Mouse (Mus musculus) left cerebral cortex, postnatal 4 days (tissue): ENCODE results near the gene Adamts2. TPM values are rescaled to one million over a fixed set of nuclear protein-coding genes. Genes with fewer than 3 reads are reported as not detected.

Source experiments
- DNase-seq: peaks from one replicate; pipeline ENCODE4 v3.0.0-alpha.2; 2022
- intact Hi-C: fragments of 180-260 bp; cut with DNase I; formaldehyde crosslinking; loops from one replicate; pipeline ENCODE4 v1.15.1; 2025
- total RNA-seq, 2 experiments: library from RNA; stranded (reverse); gene quantifications; 2 replicates each; pipeline ENCODE4 v1.2.3; 2021

Gene Adamts2
- total RNA-seq = 10 to 100 TPM in 1 of 2 experiments, 1 to 10 TPM in 1; 9.6 to 10.2 TPM

DNA sequence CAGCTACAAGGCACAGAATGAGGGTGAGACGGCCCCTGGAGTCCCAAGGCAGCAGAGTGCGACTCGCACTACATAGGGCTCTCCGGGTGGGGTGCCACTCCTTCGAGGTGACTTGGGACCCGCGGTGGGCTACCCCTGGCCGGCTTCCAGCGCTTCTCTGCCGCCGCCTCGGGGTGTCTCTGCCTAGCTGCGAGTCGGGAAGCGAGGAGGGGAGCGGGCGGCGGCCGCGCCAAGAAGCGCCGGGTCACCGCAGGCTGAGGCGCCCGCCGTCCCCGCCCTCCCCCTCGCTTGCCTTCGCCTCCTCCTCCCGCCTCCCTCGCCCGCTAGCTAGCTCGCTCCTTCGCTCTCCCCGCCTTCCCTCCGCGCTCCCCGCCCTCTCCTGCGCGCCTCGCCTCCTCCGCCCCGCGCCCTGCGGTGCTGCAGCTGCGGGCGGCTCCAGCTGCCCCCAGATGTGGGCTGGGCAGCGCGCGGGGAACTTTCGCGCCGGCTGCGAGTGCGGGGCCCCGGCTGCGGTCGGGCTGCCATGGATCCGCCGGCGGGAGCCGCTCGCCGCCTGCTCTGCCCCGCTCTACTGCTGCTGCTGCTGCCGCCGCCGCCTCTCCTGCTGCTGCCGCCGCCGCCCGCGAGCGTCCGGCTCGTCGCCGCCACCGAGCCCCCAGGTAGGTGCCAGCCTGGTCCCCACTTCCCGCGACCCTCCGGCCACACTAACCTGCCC, at the start of gene Adamts2:
Adamts2 (plus strand) TSS at position 444 of the 715 bp plus-strand sequence.
- intact Hi-C loops = loop anchor here (5.0 kb wide), 2 partner anchors 159 to 166 kb away; no protein-coding TSS in a partner anchor
- DNase-seq = peak; percentile 58

DNA sequence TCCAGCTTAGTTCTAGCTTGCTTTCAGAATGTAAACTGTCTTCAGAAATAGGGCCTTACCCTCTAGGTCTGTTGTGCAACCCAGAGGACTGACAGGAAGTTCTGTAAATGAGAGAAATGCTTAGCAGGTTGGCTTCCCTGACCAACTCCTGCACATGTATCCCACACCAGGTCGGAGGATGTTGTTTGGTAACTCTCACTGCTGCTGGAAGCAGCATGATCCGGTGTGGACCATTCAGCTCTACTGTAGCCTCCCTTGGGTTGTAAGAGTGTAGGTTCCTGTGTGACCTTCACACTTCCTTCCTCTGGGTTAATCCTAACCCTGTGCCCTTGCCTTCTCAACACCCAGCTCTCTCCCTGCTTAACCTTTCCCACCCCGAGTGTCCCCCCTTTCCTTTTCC, 44.8 kb upstream of the Adamts2 start:
- DNase-seq = no peak
- intact Hi-C loops = no loop called here

DNA sequence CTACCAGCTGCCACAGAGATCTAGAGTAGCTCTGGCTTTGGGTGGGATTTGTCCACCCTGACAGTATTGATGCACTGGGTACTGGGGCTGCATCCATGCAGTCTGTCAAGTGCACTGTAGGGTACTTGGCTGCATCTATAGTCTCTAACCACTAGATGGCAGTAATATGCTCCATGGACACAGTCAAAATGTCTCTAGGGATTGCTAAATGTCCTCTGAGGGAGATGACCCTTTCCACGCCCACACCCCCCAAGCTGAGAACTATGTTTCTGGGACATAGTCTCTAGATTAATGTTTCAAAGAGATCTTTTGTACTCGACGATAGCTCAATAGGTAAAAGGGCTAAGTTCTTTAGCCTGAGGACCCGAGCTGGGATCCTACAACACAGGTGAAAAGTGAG, 42.8 kb upstream of the Adamts2 start:
- intact Hi-C loops = no loop called here
- DNase-seq = no peak

DNA sequence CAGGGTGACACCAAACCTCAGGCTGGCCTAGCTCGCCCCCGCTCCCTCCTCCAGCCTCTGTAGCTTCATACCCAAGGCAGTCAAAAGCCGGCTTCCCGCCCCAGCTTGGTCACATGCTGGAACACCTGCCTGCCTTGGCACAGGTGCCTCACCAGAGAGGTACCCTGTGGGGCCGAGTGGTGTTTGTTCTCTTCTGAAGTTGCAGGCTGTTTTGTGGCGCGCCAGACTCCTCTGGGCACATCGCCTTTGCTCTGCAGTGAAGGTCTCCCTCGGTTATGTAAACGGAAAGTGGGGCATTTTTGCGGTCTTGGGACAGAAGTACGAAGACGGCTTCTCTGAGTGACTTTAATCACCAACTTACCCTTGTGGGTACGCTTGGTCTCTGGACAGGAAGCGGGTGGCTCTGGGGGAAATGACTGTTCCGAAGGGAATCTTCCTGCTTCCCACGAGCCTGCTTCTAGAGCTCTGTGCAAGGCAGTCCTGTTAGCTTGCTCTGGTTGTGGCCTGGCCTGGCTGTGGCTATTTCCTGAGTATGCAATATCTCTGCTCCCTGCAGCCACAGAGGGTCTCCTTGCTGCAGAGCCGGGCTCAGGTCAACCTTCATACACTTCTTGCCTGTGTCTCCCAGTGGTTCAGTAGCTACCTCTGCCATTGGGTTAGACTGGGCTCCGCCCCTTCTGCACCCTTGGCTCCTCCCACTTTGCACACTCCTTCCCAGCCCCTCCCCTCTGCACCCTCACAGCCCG, 36.2 kb upstream of the Adamts2 start:
- intact Hi-C loops = no loop called here
- no peak for DNase-seq

DNA sequence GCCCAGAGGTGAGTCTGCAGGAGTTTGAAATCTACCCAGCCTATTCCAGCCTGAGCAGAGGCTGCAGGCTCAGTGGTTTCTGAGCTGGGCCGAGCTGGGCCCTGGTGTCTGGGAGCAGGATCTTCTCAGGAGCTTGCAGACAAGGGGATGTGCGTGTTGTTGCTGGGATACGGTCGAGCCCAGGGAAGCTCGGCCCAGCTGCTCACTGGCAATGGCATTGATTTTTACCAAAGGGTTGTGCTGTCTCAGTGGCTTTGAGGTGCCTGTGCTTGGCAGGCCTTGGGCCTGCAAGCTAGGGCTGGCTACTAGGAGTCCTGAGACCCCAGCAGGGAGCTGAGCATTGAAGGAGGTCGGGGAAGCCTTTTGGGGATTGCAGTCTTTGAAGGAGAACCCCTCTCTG, 30.4 kb upstream of the Adamts2 start:
- peak; percentile 54 for DNase-seq
- intact Hi-C loops = no loop called here

DNA sequence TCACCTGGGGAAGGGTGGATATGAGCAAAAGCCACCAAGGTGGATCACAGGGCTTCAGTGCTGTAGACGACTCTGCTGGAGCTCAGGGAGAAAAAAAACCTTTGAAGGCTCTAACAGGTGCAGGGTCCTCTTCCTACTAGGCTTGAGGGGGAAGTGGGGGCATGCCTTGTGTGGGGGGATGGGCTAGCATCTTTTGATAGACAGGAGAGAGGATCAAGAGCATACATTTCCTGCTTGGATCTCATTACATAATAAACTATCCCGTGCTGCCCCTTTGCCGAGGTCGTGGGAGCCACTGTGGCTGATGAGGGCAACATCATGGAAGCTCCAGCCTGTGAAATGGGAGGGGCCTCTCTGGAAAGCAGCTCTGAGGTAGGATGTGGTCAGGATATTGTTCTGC, 25.4 kb upstream of the Adamts2 start:
- intact Hi-C loops = no loop called here
- DNase-seq = no peak

DNA sequence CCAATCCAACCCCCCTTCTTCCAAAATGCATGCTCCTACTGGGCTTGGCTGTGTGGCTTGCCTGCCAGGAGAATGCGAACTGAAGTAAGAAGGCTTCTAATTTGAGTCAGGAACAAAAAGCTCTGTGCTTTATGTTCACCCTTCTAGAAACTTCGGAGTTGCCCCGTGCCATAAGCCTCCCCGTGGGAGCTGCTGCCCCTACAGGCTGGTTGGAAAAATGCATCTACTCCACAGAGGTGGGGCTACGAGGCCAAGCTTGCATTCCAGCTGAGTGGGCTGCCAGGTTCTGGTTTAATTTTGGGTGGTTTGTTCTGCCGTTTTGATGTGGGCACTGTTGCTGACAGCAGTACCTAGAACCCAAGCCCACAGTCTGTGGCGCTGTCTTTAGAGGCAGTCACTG, 14.9 kb upstream of the Adamts2 start:
- intact Hi-C loops = no loop called here
- DNase-seq = peak; percentile 56

DNA sequence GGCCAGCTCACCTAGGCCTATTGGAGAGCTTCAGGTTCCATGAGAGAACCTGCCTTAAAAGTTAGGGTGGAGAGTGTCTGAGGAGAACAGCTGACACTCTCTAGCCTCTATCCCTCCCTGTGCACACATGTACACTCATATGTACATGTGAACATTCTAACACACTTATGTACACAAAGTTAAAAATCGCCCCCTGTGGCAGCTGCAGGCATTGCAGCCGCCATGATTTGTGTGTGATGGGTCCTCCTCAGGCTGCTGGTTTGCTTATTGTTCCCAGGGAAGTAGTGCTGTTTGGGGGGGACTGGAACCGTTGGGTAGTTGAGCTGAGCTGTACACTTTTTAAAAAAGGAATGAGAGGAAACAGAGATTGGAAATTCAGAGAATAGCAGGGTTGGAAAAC, 14.1 kb upstream of the Adamts2 start:
- peak; percentile 69 for DNase-seq
- intact Hi-C loops = no loop called here

DNA sequence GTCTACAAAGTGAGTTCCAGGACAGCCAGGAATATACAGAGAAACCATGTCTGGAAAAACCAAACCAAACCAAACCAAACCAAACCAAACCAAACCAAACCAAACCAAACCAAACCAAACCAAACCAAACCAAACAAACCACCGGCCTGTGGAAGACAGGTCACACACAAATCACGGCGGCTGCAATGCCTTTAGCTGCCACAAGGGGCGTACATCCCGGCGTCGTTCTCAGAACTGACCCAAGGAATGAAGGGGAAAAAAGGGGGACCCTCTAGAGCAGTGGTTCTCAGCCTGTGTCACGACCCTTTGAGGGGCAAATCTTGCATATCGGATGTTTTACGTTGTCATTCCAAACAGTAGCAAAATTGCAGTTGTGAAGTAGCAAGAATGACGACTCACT, 12.8 kb upstream of the Adamts2 start:
- intact Hi-C loops = no loop called here
- peak; percentile 53 for DNase-seq

DNA sequence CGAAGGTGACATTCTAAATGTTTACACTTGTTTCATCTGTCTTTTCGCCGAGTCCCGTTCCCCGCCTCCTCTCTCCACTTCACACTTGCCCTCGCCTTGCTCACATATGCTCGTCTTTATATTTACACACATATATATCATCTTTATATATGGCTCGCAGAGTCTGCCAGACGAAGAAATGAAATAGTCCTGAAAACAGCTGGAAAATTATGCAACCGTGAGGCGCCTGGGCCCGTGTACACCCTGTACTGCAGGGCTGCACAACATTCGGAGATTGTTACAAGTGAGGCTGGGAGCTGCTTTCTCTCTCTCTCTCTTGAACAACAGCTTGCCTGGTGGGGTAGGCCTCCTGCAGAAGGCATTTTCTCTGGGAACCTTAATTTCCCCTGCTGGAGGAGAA, 10.8 kb upstream of the Adamts2 start:
- DNase-seq = no peak
- intact Hi-C loops = no loop called here

DNA sequence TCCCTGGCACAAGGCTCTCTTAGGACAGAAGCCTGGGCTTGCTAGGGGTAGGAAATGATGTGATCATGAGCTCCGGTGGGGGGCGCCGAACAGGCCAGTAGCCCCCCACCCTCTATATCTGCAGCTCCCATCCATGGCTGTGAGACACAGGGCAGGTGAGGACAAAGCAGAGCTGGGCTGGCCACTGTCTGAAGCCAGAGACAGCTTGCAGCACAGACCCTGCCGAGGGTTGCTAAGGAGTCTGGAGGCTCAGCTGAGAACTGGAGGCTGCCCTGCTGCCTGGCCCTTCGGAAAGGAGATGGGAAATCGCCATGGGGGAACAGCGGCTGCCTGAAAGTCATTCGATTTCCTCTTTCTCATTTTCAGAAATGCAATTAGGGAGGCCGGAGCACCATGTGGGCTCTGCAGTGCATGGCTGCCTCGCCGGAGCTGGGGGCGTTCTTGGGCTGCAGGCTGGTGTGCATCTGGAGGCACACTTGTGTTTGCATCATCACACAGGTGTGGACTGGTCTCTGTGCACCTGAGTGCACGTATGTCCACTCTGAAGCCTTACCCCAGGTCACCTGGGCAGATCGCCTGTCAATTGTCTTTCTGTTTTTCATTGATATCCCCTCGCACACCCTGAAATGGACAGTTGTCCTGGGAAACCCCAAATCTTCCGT, 8.9 kb upstream of the Adamts2 start:
- no peak for DNase-seq
- intact Hi-C loops = no loop called here

DNA sequence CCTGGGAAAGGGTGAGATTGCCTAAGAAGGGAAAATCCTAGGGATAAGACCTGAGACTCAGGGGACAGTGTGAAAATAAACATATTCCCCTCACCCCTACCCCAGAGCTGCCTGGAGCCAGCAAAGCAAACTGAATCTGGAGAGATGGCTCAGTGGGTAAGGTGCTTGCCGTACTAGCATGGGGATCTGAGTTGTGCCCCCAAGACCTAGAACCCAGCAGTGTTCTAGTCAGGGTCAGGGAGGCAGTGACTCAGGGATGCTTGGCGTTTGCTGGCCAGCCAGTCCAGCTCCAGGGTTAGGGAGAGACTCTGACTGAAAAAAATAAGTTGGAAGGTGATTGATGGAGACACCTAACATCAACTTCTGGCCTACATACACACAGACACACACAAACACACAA, 5.3 kb upstream of the Adamts2 start:
- intact Hi-C loops = no loop called here
- DNase-seq = no peak

DNA sequence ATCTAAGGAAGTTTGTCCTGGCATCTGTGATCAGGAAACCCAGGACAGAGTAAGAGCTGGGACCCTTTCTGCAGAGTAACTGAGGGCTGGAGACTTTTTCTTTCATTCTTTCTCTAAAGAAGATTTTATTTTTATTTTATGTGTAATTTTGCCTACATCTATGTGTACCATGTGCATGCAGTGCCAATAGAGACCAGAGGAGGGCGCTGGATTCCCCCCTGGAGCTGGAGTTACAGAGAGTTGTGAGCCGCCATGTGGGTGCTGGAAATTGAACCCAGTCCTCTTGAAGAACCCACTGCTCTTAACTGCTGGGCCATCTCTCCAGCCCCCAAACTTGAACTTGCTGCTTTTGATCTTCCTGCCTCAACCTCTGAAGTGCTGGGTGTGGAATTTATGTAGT, 2.7 kb upstream of the Adamts2 start:
- intact Hi-C loops = no loop called here
- DNase-seq = no peak

DNA sequence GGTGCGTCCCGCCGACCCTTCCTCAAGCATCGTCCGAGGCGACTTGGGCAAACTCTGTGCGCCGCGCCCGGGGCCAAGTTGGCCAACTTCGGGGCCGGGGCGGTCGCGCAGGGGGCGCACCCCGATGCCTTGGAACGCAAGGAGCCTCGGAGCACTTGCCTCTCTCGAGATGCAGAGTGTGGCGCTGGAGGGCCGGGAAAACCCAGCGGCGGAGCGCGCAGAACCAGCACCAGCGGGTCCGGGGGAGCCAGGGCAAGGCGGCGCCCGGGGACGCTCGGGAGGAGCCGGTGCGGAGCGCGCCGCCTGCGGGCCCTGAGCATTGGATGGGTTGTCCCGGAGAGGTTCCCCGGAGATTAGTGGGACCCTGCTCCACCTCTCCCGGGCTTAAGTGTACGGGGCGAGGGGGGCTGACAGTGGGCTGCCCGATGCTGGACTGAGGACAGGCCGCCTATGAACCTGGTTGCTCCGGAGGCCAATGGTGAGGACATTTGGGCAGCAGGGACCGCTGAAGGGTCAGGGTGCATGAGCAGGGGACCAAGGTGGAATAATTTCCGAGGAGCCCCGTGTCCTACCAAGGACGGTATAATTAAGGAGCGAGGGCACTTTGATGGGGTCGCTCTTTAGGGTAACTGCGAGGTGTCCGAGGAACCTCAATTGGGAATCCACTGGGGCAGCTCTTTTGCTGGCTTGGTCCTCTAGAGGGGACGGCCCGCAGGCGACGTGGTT, 635 bp downstream of the Adamts2 start:
- peak; percentile 22 for DNase-seq
- intact Hi-C loops = loop anchor here (5.0 kb wide), 2 partner anchors 160 to 165 kb away; no protein-coding TSS in a partner anchor

DNA sequence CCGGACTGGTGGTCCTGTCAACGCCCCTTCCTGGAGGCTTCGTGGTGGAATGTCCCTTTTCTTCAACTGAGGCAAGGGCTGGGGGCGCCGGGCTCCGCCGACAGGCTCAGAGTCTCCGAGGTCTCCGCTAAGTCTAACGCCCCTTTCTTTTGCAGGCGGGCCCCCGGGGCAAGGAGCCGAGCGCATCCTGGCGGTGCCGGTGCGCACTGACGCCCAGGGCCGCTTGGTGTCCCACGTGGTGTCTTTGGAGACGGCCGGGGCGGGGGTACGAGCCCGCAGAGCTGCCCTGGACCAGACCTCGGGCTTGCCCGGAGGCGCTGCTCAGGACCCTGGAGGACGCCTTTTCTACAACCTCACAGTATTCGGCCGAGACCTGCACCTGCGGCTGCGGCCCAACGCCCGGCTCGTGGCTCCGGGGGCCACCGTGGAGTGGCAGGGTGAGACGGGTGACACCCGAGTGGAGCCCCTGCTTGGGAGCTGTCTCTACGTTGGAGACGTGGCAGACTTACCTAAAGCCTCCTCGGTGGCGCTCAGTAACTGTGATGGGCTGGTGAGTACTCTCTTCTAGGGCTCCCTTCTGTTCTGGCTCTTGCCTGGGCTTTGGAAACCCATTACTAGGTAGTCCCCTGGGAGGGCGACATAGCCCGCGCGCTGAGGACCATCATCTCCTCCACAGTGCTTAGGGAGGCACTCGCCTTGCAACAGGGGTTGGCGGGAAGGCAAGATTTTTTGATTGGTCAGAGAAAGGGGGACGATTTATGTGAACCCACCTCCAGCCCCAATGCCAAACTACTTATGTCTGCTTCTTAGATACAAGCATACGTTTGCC, 1.4 kb downstream of the Adamts2 start:
- intact Hi-C loops = loop anchor here (5.0 kb wide), 2 partner anchors 161 to 164 kb away; no protein-coding TSS in a partner anchor
- DNase-seq = peak; percentile 46

DNA sequence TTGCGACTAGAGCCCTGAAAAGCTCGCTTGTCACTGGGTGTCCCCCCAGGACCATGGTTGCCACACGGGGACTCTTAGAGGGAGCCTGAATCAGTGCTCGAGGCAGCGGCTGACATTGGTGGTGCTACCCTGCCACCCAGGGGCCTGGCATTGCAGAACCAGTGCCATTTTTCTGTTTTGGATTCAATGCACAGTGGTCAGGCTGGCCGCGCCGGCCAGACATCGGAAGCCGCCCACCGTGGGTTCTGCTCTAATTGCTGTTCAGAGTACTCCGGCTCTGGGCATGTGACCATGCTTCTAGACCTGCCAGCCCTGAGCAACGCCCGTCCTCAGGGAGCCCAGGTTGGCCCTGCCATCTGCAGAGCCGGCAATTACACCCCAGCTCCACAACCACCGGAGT, 2.5 kb downstream of the Adamts2 start:
- DNase-seq = peak; percentile 20
- intact Hi-C loops = loop anchor here (5.0 kb wide), 2 partner anchors 162 to 163 kb away; no protein-coding TSS in a partner anchor

DNA sequence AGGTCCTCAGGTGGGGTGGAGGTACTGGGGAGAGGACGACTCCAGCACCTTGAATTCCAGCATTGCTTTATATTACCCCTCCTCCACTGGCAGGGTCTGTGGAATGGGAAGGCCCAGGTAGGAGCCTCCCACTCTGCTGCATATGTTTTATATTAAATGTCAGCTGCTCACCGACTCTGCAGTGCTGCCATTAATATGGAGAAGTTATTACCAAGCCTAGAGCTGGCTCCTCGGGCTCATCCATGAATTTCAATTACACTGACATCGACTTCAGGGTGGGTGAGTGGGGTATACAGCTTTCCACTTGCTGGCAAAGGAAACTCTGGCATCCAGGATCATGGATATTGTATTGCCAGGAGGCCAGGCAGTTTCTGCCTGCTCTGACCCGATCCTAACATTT, 9.3 kb downstream of the Adamts2 start:
- intact Hi-C loops = no loop called here
- DNase-seq = no peak

DNA sequence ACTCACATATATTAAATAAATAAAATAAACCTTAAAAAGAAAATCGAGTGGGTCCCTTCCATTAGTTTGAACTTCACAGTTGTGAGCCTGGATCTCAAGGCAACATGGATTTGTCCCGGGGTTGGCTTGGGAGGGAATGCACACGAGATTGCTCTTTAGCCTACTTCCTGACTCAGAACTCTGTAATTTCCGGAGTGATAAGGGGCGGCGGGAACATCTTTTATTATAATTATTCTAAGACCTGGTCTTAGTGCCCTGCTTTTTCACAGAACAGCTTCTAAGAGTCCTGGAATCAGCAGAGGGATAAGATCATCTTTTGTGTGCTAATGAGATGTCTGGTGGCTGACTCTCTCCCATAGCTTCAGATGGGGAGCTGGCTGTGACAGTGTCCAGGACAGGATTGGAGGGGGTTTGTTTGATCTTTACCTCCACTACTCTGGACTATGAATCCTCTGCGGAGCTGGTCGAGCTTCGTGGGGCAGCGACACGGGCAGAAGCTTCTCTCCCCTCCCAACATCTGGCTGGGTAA, 15.2 kb downstream of the Adamts2 start:
- no peak for DNase-seq
- intact Hi-C loops = no loop called here

DNA sequence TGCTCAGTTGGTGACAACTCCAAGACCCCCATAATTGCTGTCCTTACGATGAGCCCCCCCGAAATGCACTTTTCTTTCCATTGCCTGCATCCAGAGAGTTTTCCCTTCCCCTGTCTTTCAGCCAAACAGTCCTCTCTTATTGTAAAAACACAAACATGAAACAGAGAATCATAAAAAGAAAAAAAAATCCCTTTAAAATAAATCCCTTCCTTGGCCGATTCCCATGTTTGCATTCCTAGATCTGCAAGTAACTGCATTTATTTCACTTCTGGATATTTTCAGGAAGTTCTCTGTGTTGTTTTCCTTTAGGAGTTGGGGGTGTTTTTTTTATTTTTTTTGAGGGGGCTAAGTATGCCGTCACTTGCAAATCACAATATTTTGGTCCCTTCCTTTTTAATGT, 19.0 kb downstream of the Adamts2 start:
- no peak for DNase-seq
- intact Hi-C loops = no loop called here

DNA sequence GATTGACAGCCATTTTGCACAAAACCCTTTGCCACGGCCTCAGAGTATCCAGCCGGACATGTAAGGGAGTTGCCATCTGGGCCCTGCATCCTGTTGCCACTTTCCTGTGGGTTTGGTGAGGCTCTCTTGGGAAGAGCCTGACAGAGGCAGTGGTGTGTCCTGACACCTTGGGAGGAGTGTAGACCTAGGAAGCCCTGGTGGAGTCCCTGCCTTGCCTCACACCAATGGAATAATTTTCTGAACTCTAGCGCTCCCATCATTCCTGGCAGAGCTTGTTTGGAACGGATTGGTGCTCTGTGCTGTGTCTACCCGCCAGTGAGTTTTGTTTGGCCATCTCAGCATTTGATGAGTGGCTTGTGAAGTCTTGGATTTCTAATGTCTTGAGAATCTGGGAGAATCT, 19.5 kb downstream of the Adamts2 start:
- DNase-seq = no peak
- intact Hi-C loops = no loop called here
